In genomic region chr1:136355651-136356050, GRCm38 (mm10) we compare ENCODE assay signal across 34 mouse cellular contexts.
"Had no signal": no experiment of that assay in that cellular context is flagged by ENCODE, and none has a peak within 500 bp of the region (broad histone marks: within the 10 kb centered on the region; RNA-seq: fewer than 3 reads in every experiment).

No protein-coding gene starts in this region.

- H3K9ac ChIP-seq: heart, embryonic 12.5 days; heart, embryonic 13.5 days; heart, embryonic 15.5 days; hindbrain, embryonic 12.5 days; hindbrain, embryonic 13.5 days; hindbrain, embryonic 14.5 days; hindbrain, embryonic 15.5 days; intestine, embryonic 15.5 days; kidney, embryonic 15.5 days had no signal

- H3K4me3 ChIP-seq: heart, embryonic 10.5 days; heart, embryonic 12.5 days; heart, embryonic 13.5 days; heart, embryonic 15.5 days; hindbrain, embryonic 10.5 days; hindbrain, embryonic 12.5 days; hindbrain, embryonic 13.5 days; hindbrain, embryonic 15.5 days; intestine, embryonic 15.5 days; kidney, embryonic 15.5 days; layer of hippocampus, adult 2 months had no signal

- H3K27ac ChIP-seq: heart, embryonic 10.5 days; heart, embryonic 13.5 days; heart, embryonic 15.5 days; hindbrain, embryonic 10.5 days; hindbrain, embryonic 12.5 days; hindbrain, embryonic 13.5 days; hindbrain, embryonic 14.5 days; hindbrain, embryonic 15.5 days; hindbrain, postnatal 0 days; intestine, embryonic 15.5 days; kidney, embryonic 15.5 days; kidney, postnatal 0 days; layer of hippocampus, adult 2 months had no signal

- H3K27me3 ChIP-seq: heart, embryonic 12.5 days; heart, embryonic 13.5 days; heart, embryonic 15.5 days; hindbrain, embryonic 12.5 days; hindbrain, embryonic 13.5 days; hindbrain, embryonic 15.5 days; kidney, embryonic 15.5 days had no signal

- H3K4me1 ChIP-seq: heart, embryonic 10.5 days; heart, embryonic 15.5 days; hindbrain, embryonic 13.5 days; intestine, embryonic 15.5 days had no signal

- ATAC-seq: hindbrain, embryonic 16.5 days; hindbrain, postnatal 0 days; inflammation-experienced regulatory T-cells, adult 6 months; intestine, embryonic 15.5 days; intestine, embryonic 16.5 days; intestine, postnatal 0 days had no signal

- H3K36me3 ChIP-seq: heart, embryonic 10.5 days; heart, embryonic 12.5 days; heart, embryonic 13.5 days; heart, embryonic 15.5 days; hindbrain, embryonic 10.5 days; hindbrain, embryonic 12.5 days; hindbrain, embryonic 13.5 days; hindbrain, embryonic 15.5 days; intestine, embryonic 15.5 days; kidney, embryonic 15.5 days had no signal

- DNase-seq: heart, postnatal 10 days; heart, postnatal 14 days; heart, postnatal 36 days; heart, postnatal 4 days; kidney, adult 11 months; kidney, adult 18-20 months; kidney, adult 2 months; kidney, adult 8-10 months; kidney, adult 9 months; kidney, postnatal 10 days; kidney, postnatal 14 days; kidney, postnatal 25 days; kidney, postnatal 36 days; kidney, postnatal 4 days; layer of hippocampus, adult 9-11 months; layer of hippocampus, postnatal 36 days had no signal
